Mouse (Mus musculus) spleen, embryonic (tissue): ENCODE measurements around the gene Slc25a10.

ENCODE experiments used
- CTCF ChIA-PET: fragments of 350-600 bp; sonication (Branson Sonifier 250); formaldehyde crosslinking; loops from one replicate; lab custom pipeline; 2022; lab: Charles Lee

Gene Slc25a10

DNA sequence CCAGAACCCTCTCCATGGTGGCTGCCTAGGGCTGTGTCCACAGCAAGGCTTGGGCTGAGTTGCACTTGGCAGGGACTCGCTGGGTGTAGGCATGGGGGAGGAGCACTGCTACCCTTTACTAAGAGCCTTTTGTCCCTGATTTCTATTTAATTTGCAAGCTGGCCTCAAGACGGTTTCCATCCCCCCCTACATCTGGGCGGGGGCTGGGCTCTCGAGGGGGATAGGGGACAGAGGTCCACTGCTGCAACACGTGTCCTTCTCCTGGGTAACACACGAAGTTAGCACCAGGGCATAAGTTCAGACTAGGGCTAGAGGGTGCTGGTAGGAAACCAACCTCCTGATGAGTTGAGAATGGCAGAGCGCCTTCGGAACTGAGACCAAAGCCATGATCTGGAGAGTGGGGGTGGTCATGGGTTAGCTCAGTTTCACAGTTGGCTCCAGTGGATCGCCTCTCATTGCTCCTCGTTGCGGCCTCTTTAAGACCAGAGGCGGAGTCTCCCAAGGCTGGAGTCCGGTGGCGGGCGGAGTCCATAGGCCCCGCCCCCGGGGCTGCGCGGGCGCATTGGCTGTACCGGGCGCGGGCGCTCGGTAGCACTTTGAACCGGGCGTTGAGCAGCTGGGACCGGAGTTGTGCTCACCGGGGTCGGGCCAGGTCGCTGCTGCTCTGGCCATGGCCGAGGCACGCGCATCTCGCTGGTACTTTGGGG lies at the start of gene Slc25a10:
Slc25a10 (plus strand) TSS at position 524 of the 707 bp plus-strand sequence.
- CTCF ChIA-PET, result interaction anchor here (0.5 to 1.0 kb wide), 3 partner anchors 103 to 332 kb away, joined by 3 to 10 read pairs (median 3); no protein-coding TSS in a partner anchor

DNA sequence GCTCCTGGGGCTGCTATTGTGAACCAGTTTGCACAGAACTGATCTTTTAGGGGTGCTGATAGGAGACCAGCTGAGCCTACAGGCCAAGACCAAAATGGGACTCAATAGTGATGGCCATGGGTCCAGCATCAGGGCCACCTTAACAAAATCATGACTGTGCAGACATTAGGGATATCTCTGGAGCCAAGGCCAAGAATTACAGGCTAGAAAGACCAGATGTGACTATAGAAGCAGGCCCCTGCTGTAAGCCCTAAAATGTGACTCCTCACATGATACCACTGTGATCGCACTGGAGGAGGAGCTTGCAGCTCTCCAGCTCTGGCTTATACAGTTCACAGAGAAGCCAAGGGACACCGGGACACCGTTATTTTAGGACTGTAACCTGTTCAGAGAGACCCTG lies 49.3 kb upstream of the Slc25a10 start, which contains the start of gene Tspan10:
Tspan10 (plus strand) TSS at position 301 of the 400 bp plus-strand sequence.
- CTCF ChIA-PET, result no interaction called here

DNA sequence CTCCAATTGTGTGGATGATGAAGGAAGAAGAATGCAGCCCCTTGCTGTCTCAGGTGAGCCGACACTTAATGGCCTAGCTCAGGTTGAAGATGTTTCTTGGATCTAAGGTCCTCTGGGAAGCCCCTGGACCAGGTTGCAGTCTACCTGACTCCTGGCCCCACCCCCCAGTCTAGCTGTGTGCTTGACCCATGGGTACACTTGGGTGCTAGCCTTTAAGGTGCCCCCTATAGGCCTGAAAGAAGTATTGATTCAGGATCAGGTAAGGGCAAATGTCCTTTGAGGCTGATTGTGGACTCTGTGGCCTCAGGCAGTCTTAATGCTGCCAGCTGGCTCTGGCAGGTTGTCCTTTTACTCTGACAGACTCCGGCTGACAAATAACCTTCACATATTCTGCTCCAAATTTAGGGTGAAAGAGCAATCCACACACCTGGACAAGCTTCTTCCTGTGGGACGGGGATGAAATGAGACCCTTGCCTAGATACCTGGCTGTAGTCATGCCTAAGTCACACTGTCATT lies 48.8 kb upstream of the Slc25a10 start:
- CTCF ChIA-PET, result no interaction called here

DNA sequence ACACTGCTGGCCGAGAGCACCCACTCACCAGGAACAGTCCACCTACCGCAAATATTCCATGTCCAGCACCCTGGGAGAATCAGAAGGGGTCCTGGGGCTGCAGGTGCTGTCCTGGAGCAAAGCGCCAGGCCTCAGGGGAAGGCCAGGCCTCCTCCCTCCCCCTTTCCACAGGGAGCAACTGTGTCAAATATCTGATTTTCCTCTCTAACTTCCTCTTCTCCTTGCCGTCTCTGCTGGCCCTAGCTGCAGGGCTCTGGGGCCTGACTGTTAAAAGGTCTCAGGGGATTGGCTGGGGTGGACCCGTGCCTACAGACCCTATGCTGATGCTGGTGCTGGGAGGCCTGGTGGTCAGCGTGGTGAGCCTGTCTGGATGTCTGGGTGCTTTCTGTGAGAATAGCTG lies 47.5 kb upstream of the Slc25a10 start:
- CTCF ChIA-PET, result interaction anchor here (0.5 kb wide), 1 partner anchor 9 kb away, joined by 3 read pairs; no protein-coding TSS in a partner anchor

DNA sequence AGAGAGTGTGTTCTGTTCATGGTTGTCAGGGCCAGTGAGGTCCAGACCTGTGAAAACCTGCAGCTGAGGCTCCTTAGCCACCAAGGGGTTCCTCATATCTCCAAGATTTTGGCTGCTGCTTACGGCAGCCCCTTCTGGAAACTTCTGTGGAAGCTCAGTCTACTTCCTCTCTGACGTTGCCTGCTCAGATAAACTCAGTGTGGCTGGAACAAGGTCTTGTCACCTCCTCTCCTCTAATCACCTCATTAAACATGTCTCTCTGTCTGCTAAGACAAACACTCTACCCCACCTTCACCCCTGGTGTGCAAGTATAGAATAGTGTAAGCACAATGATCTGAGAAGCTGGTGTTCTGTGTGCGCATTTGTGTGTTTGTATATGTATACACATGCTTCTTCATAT lies 46.2 kb upstream of the Slc25a10 start:
- CTCF ChIA-PET, result no interaction called here

DNA sequence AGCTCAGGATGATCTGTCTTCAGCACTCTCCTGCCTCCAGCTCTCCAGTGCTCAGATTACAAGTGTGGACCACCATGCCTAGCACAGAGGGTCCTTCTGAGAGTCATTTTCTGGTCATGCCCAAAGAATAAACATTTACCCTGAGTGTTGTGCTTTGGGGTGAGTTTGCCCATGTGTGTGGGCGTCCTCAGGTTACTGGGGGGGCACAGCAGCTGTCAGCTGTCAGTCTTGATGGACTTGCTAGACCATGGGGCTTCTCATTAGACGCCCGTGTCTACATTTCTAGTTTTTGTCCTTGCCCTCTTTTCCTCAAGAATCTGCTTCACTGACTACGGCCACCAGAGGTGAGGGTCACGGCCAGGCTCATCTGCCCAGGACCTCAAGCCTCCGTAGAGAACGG lies 44.5 kb upstream of the Slc25a10 start:
- CTCF ChIA-PET, result no interaction called here

DNA sequence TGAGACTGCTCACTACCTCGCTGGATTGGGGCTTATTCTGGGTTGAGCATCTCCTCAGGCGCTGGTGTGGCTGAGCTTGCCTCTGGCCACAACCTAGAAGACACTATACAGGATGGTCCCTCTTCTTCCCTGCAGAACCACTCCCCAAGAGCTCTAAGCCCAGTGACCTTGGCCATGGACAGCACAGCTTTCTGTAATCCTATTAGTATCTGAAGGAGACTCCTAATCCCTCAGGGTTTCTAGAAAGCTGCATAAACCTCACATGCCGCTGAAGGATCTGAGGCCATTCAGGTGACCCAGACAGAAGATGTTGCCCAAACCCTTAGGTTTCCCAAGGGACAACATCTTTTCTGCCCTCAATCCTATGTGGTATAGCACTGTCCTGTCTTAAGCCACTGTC lies 39.4 kb upstream of the Slc25a10 start:
- CTCF ChIA-PET, result no interaction called here

DNA sequence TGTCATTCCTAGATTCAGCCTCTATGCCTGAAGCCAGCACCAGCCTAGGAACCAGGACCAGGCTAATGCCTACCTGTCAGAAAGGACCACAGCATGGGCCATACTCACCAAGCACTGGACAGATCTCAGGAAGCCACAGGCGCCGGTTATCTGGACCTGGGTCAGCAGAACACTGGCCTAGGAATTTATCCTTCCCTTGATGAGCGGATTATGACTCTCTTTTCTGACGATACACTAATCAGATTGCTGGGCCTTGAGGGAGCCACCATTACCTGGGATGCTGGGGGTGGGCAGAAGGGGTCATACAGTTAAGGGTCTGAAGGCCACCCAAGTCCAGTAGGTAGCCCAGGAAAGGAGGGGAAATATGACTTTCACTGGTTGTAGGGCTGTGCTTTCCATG lies 38.3 kb upstream of the Slc25a10 start, which contains the start of gene Pde6g:
Pde6g (minus strand) TSS at position 195 of the 400 bp plus-strand sequence.
- CTCF ChIA-PET, result no interaction called here

DNA sequence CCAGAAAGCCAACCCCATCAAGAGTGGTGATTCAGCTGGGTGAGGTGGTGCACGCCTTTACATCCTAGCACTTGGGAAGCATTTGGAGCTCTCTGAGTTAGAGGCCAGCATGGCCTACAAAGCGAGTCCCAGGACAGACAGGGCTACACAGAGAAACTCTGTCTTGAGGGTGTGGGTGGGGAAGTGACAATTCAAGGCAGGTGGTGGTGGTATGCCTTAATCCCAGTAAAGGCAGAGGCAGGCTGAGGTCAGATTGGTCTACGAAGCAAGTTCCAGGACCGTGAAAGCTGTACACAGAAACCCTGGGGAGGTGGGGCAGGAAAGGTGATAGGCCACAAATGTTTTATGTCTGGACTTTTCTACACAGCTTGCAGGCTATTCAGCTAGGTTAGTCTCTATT lies 36.7 kb upstream of the Slc25a10 start:
- CTCF ChIA-PET, result interaction anchor here (0.6 kb wide), 1 partner anchor 168 kb away, joined by 3 read pairs; no protein-coding TSS in a partner anchor

DNA sequence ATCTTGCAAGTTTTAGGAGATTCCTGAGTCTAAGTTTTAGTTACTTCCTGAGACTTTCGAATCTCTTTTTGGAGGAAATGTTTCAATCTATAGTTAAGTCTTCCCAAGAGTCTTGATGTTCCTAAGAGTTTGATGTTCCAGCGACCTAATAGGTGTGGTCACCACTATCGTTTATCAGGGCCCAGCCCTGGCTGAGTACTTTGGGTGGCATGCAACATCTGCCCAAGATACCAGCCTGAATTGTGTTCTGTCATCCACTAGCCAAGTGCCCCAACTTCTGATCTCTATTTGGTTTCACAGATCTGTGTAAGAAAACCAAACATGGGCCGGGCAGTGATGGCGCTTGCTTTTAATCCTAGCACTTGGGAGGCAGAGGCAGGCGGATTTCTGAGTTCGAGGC lies 36.2 kb upstream of the Slc25a10 start:
- CTCF ChIA-PET, result no interaction called here

DNA sequence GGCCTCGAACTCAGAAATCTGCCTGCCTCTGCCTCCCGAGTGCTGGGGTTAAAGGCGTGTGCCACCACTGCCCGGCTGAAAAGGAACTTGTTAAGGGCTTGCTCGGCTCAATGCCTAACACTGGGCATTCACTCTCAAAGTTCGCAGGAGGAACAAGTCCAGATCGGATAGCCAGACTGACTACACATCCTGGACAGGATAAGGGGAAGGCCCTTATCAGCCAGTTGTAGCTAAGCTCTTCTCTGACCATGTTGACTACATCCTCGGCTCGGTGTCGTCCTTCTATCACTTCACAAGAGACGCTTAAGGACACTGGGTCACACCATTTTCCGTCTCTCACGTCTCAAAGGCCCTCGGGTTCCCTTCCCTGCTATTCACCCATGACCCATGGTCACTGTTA lies 34.3 kb upstream of the Slc25a10 start:
- CTCF ChIA-PET, result no interaction called here

DNA sequence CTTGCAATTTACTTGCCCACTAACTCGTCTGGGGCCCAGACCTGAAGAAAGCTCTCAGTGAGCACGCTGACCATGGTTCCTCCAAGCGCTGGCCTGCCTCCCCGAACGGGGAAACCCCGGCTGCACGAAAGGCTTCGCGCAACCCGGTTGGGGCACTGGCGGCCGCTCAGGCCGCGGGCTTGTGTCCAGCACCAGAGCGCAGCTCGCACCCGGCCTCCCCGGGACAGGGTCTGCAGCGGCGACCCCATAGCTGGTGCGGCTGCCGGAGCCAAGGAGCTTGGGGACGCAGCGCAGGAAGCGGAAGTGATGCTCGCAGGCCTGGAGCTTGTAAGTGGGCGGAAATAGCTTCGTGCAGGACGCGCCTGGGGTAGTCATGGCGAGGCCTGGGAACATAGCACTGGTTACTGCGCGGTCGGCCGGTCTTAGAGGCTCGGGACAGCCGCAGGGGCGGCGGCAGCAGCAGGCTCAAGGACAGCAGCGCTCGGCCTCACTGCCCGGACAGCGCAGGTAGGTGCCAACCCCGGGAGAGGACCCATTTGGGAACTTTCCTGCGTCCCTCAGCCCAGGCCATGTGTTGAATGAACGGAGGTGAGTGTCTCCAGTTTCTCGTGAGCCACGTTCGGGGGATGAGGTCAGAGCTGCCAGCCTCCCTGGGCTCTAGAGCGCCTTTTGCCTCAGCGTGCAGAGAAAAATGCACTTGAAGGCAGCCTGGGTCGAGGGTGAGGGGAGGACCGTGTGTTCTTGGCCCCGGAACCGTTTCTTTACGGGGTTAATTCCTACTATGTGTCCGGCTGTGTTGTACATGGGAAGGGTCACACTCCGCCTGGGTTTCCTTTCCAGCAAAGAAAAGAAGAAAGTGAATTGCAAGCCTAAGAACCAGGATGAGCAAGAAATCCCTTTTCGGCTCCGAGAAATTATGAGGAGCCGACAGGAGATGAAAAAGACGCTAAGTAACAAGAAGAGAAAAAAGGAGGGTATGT lies 33.6 kb upstream of the Slc25a10 start, which contains the start of the genes Oxld1 and Ccdc137:
Oxld1 (minus strand) TSS at position 297 of the 980 bp plus-strand sequence.
Ccdc137 (plus strand) TSS at position 344 of the 980 bp plus-strand sequence.
- CTCF ChIA-PET, result no interaction called here

DNA sequence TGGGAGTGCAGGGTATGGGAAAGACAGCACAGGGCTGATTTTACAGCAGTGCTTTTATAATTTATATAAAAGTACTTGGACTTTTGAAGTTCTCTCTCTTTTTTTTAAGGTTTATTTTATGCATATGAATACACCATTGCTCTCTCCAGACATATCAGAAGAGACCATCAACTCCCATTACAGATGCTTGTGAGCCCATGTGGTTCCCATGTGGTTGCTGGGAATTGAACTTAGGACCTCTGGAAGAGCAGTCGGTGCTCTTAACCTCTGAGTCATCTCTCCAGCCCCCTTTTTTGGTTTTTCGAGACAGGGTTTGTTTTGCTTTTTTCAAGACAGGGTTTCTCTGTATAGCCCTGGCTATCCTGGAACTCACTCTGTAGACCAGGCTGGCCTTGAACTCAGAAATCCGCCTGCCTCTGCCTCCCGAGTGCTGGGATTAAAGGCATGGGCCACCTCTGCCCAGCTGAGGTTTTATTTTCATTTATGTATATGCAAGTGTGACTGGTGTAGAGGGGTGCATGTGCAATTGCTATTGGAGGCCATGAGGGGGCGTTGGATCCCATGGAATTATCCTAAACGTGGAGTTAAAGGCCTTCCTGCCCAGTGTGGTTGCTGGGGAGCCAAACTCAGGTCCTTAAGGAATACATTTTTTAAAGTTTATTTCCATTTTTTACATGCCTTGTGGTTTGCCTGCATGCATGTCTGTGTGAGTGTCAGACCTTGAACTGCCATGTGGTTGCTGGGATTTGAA lies 32.6 kb upstream of the Slc25a10 start:
- CTCF ChIA-PET, result no interaction called here

DNA sequence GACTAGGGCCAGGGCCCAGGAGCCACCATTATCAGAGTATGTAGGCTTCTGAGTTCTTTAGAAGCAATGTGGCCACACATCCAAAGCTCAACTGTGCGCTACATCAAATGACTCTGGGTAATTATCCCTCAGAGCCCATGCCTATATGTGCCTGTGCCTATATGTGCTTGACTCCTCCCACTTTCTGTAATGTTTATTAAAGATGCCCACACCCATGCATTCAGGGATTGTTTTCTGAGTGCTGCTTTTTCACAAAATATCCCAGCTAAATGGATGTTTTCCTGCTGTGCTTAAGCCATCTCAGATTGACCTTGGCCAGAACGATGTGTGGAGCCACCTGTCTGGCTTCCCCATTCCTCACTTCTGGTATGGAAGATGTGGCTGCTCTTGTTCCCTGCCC lies 28.1 kb upstream of the Slc25a10 start:
- CTCF ChIA-PET, result no interaction called here

DNA sequence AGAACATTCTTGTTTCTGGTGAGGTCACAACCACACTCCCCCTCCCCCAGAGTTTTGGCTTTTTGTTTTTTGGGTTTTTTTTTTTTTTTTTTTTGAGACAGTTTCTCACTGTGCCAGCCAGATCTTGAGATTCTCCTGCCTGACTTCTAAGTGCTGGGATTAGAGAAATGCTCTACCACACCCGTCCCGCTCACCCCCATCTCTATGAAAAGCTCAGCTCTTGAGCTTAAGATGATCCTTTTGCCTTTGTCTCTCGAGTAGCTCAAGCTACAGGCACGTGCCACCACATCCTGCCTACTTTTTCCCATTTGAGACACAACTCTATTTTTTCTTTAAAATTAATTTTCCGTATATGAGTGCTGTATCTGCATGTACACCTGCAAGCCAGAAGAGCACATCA lies 27.3 kb upstream of the Slc25a10 start:
- CTCF ChIA-PET, result no interaction called here

DNA sequence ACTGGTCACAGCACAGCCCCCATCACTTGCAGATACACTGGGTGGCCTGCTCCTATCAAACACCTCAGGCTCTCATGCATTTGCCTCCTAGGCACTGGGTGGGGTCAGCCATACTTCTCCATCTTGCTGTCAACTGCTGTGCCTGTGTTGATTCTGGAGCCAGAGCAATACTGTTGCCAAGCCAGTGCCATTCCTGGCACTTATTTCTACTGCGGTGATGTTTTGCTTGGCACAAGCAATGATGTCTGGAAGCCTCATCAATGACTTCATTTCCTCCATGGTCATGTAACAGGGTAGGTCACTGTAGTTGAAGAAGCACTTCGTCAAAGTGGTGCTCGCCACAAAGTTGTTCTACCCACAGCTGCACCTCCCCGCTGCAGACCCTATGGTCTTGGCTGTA lies 26.1 kb upstream of the Slc25a10 start:
- CTCF ChIA-PET, result no interaction called here

DNA sequence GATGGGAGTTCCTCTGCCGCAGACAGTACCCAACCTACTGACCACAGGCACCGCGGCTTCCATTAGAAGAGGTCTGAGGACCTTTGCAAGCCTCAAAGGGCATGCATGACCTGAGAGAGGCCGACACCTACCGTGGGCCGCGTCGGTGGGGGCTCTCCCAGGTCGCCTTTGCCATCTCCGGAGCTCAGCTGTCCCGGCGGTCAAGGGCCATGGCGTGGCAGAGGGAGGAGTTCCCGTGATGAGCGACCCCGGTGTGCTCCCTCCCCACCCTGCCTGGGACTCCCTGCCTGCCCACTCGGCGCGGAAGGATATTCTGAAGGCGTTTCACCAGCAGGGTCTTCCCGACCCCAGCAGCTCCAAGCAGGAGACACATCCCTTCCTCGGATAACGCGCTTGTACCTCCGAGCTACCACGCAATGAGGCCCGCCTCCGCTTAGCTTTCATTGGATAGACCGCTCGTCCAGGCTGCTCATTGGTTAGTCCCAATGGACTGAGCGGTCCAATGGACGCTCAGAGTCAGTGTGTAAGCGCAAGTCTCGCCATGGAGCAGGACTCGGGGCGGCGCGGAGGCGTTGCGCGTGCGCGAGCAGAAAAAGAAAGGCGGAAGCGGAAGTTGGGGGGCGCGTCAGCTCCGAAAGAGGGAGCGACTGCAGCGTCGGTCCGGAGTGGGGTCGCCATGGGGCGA lies 24.4 kb upstream of the Slc25a10 start, which contains the start of gene Arl16:
Arl16 (minus strand) TSS at position 557 of the 685 bp plus-strand sequence.
- CTCF ChIA-PET, result no interaction called here

DNA sequence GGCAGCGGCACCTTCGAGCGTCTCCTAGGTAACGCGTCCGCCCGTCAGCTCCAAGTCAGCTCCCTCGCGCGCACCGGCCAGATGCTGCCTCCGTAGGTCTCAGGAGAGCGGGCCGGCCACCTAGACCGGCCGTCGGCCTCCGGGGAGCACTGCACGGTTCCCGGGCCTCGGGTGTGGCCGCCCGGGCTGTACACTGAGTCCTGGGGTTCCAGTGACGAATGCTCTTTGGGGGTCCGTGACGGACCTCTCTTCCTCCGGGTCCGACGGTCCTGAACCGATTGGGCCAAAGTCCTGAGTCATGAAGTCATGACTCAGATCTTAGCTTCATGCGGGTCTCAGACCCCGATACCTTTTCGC lies 23.9 kb upstream of the Slc25a10 start:
- CTCF ChIA-PET, result no interaction called here

DNA sequence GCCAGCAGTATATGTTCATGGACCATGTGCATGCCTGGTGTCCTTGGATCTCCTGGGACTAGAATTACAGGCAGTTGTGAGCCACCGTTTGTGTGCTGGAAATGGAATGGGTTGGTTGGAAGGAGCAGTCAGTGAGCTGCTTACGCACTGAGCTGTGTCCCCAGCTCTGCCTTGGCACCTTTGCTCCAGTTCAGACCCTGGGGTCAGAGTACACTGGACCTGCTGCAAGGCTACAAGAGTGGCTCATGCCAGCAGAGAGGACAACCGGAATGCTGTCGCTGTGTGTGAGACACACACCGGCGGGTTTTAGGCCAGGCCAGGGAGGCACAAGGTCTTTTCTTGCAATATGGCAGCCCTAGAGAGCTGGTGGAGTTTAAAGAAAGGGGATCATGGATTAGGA lies 19.6 kb upstream of the Slc25a10 start:
- CTCF ChIA-PET, result no interaction called here

DNA sequence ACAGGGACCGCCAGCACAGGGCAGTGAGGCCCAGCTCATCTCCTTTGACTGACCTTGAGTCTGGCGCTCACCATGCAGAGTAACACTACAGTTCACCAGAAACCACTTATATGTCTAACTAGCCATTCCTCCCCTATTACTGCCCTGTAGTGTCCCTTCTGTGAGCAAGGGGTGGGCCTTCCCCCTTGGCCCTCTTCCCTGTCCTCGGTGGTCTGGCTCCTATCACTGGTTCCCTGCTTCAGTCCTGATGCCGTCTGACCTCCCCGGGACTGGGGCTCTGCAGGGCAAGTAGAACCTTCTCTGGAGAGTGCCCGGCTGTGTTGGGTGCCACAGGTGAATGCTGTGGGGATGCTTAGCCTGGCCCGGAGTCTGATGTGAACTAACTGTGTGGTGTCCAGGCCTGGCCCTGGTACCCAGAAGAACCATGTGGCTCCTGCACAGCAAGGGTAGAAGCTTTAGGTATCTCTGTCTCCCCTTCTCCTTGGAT lies 8.1 kb upstream of the Slc25a10 start:
- CTCF ChIA-PET, result no interaction called here
